Mouse (Mus musculus) C3H10T1/2 (cell line): ENCODE measurements around the gene Pmel. TPM values are rescaled to one million over a fixed set of nuclear protein-coding genes. Genes with fewer than 3 reads are reported as not detected.

Experiments
- polyA plus RNA-seq, 2 experiments: library from polyadenylated mRNA; unstranded; fragments of >200 nt; fragmentation: generic; extraction: Trizol; gene quantifications; one replicate each; pipeline ENCODE4 v1.2.1; 2012; ENCODE audit warnings: missing spikeins in 2 of 2

Gene Pmel
- polyA plus RNA-seq = under 1 TPM; 0.05 to 0.66 TPM

DNA sequence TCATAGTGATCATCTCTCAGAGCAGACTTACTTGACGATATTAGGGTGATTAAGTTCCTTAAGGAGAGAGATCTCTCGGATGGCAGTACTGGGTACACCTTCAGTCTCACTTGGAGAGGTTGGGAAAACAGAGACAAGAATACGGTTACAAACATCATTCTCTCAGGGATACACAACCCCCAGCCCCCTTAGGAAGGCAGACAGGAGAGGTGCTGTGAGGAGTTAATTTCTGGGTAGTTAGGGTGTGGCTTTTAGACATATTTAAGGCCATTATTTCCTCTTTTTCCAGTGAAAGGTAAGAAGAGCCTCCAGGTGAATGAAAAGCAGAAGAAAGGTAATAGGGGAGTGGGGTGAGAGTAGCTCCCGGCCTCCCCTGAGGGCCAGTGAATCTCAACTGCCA, at the start of gene Pmel:
Pmel (plus strand) TSS at position 301 of the 400 bp plus-strand sequence.

DNA sequence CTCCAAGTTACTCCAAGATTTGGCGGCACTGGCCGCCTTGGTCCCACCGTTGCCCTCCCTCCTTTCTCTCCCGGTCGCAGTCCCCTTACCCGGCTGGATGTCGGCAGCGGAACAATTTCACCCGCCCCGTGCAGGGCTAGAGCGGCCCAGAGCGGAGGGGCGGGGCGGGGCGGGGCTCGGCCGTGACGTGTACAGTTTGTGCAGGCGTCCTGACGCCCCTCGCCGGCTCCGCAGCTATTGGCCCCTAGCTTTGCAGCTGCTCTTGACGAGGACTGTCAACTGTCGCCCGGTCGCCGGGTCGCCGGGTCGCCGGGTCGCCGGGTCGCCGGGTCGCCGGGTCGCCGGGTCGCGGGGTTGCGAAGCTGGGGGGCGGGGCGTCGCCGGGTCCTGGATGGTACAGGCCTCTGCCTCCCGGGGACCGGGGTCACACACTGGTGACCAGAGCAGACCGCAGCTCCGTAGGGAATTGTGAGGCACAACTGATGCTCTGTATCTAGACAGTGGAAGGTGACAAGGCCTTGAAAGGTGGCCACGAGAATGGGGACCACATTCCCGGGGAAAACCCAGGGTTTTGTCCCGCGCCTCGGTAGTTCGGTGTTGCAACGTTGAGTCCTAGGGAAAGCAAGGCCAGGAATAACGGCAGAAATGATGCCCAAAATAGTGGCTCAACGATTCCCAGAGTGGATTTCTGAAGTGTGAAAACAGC, 30.1 kb upstream of the Pmel start, which contains the start of gene Suox:
Suox (minus strand) TSS at position 311 of the 706 bp plus-strand sequence.

DNA sequence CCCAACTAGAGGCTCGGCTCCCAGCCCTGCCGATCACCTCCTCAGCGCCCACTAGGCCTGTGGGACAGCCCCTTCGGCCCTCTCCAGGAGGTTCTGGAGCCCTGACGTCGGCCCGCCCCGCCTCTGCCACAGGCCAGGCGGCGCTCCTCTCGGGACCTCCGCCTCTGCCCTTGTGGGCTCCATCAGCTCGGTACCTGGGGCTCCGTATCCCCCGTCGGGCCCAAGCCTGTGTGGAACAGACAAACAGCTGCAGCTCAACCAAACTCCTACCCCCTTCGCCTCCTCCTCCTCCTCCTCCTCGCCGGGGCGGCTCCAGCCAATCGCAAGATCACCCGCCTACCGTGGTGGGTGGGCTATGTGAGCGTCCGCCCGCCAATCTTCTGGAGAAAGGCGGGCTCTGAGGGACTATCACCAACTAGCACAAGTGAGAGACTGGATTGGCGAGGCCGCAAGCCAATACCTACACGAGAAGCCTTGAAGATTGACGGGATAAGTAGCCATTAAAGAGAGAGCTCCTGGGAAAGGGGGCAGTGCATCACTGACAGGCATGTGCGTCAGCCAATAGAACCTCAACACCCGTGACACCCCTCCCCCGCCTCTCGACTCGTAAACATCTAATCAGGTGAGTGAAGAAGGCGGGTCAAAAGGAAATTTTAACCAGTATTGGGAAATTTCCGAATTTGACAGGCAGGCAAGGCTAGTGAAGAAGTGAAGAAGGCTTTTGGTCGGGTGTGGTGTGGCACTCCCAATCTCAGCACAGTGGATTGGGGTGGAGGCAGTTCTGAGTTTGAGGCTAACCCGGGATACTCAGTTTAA, 7.8 kb upstream of the Pmel start, which contains the start of gene Rab5b:
Rab5b (minus strand) TSS at position 273 of the 816 bp plus-strand sequence.

DNA sequence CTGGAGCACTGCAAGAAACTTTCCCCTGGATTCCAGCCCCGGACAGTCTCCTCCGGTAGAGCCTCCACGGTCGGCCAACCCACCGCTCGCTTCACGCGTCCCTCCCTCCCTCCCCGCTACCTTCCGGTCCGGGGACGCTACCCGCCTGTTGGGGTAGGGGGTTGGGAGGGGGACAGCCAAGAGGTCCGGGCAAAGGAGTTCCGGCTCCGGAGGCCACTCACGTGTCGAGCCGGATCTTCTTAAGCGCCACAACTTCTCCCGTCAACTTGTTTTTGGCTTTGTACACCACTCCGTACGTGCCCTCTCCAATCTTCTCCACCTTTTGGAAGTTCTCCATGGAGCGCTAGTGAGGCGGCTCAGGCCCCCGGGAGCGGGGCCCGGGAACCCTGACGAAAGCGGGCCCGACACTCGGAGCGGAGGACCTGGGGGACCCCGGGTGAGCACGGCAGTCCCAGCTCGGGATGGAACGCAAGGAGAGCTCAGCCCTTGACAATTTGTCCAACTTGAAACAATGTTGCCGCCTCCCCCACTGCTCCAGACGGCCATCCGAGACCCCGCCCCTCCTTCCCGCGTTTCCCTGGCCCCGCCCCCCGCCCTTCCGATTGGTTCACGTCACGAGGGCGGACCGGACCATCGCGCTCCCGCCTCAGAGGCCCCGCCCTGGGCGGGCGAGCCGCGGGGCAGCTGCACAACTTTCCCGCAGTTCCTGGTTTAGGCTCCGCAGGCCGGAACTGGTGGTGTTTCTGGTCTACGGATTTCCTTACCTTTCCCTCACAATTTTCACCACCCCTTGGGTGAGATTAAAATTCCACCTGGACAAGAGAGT, 709 bp downstream of the Pmel start, which contains the start of gene Cdk2:
Cdk2 (minus strand) TSS at position 541 of the 826 bp plus-strand sequence.

DNA sequence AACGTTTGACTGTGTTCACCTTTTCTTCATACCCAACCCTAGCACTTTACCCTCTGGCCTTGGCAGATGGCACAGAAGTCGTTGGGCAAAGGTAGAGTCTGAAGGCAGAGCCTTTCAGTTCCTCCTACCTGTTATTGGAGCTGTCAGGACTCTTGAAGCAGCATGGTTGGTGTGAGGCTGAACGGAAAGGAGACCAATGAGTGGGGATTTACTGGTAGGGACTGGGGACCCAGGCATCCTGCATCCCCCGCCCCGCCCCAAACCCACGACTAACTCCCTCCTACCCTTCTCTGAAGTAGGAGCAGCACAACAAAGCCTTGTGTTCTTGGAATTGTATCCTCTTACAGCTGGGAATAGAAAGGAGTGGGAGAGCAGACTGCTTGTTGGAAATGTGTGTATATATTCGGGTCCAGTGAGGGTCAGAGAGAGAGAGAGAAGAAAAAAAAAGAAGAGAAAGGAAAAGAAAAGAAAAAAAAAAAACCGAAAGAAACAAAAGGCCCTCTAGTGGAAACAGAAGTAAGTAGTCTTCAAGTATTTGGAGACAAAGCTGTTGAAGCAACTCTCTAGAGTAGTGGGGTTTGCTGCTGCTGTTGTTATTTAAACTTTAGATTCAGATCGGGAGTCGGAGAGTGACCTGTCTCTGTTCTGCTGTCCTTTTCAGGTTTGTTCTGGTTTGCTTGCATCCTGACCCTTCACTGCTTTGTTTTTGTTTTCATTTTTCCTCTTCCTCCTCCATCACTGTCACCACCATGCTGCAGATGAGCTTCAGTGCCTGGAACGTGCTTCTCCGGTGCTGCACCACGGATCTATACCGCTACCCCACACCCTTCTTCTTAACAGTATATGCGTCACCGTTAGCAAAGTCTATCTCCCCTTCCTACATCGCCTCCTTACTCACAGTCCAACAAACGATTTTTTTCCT, 40.9 kb downstream of the Pmel start, which contains the start of gene Dgka:
Dgka (minus strand) TSS at position 176 of the 922 bp plus-strand sequence.

DNA sequence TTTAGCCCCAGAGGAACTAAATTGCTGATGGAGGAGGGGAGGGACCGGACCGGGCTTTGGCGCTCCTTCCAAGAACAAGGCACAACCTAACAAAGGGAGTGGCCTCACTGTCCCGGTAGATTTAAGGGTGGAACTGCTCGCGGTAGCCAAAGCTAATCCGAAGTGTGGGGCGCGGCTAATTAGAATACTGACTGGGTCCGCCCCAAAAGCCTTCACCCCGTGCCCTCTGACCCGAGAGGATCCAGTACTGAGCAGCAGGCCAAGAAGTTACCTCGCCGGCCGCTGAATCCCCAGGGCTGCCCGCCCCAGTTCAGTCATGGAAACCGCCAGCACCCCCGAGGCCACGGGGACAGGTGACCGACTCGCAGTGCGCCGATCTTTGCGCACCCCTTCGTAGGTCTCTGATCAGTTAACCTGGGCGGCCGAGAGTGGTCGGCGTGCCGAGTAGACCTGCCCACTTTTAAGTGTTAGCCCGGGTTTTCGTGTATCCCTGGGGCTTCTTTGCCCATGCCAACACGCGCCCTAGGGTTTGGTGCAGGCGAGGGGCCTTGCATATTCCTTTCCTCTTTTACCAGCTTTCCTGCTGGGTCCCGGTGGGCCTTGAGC, 43.8 kb downstream of the Pmel start, which contains the start of gene Pym1:
Pym1 (plus strand) TSS at position 244 of the 606 bp plus-strand sequence.

Other genes with a start within 250 kb of the Pmel start
- gene Smarcc2, start 244.9 kb upstream of the Pmel start, polyA plus RNA-seq = 100 to 1,000 TPM in 1 of 2 experiments, 10 to 100 TPM in 1; 20.1 to 111 TPM
- 1,000 to 10,000 TPM; 2,019 to 2,698 TPM for gene Myl6, start 210.1 kb upstream of the Pmel start, polyA plus RNA-seq
- gene Myl6b, start 205.5 kb upstream of the Pmel start, polyA plus RNA-seq = 10 to 100 TPM in 1 of 2 experiments, 1 to 10 TPM in 1; 8.1 to 11.2 TPM
- gene Esyt1, start 178.3 kb upstream of the Pmel start, polyA plus RNA-seq = 10 to 100 TPM; 15.5 to 43.1 TPM
- 10 to 100 TPM in 1 of 2 experiments, 1 to 10 TPM in 1; 8.7 to 13.7 TPM for gene Zc3h10, start 156.4 kb upstream of the Pmel start, polyA plus RNA-seq
- gene Rpl41, start 154.9 kb upstream of the Pmel start, polyA plus RNA-seq = over 10,000 TPM; 19,565 to 33,335 TPM
- gene Pa2g4, start 138.2 kb upstream of the Pmel start, polyA plus RNA-seq = 100 to 1,000 TPM in 1 of 2 experiments, 10 to 100 TPM in 1; 89.5 to 139 TPM
- under 1 TPM; 0.20 to 0.24 TPM for gene Erbb3, start 114.5 kb upstream of the Pmel start, polyA plus RNA-seq
- 1,000 to 10,000 TPM; 3,269 to 4,877 TPM for gene Rps26, start 77.4 kb upstream of the Pmel start, polyA plus RNA-seq
- gene Ikzf4, start 58.2 kb upstream of the Pmel start, polyA plus RNA-seq = under 1 TPM in 1 of 2 experiments, not detected in 1; 0.07 TPM
- gene Suox, start 30.1 kb upstream of the Pmel start, polyA plus RNA-seq = 10 to 100 TPM in 1 of 2 experiments, 1 to 10 TPM in 1; 6.0 to 11.3 TPM
- 10 to 100 TPM; 12.3 to 76.2 TPM for gene Rab5b, start 7.9 kb upstream of the Pmel start, polyA plus RNA-seq
- 10 to 100 TPM in 1 of 2 experiments, 1 to 10 TPM in 1; 6.3 to 18.0 TPM for gene Cdk2, start 836 bp downstream of the Pmel start, polyA plus RNA-seq
- 1 to 10 TPM in 1 of 2 experiments, under 1 TPM in 1; 0.73 to 8.6 TPM for gene Dgka, start 40.7 kb downstream of the Pmel start, polyA plus RNA-seq
- gene Pym1, start 43.7 kb downstream of the Pmel start, polyA plus RNA-seq = 10 to 100 TPM; 34.2 to 39.0 TPM
- 10 to 100 TPM in 1 of 2 experiments, under 1 TPM in 1; 0.77 to 12.4 TPM for gene Mmp19, start 86.7 kb downstream of the Pmel start, polyA plus RNA-seq
- 10 to 100 TPM; 10.1 to 48.8 TPM for gene Dnajc14, start 99.9 kb downstream of the Pmel start, polyA plus RNA-seq
- gene Tmem198b, start 100.2 kb downstream of the Pmel start, polyA plus RNA-seq = 10 to 100 TPM; 14.8 to 25.5 TPM
- gene Sarnp, start 113.1 kb downstream of the Pmel start, polyA plus RNA-seq = 10 to 100 TPM in 1 of 2 experiments, 1 to 10 TPM in 1; 4.9 to 44.4 TPM
- gene Ormdl2, start 117.5 kb downstream of the Pmel start, polyA plus RNA-seq = 10 to 100 TPM; 27.5 to 30.0 TPM
- 10 to 100 TPM in 1 of 2 experiments, 1 to 10 TPM in 1; 4.7 to 18.4 TPM for gene Gdf11, start 187.5 kb downstream of the Pmel start, polyA plus RNA-seq
- gene Cd63, start 196.8 kb downstream of the Pmel start, polyA plus RNA-seq = 1,000 to 10,000 TPM; 1,350 to 2,032 TPM
- 10 to 100 TPM in 1 of 2 experiments, 1 to 10 TPM in 1; 6.5 to 25.9 TPM for gene Rdh5, start 218.7 kb downstream of the Pmel start, polyA plus RNA-seq
- 100 to 1,000 TPM; 303 to 605 TPM for gene Bloc1s1, start 219.8 kb downstream of the Pmel start, polyA plus RNA-seq
- 1 to 10 TPM; 1.4 to 1.7 TPM for gene Itga7, start 229.6 kb downstream of the Pmel start, polyA plus RNA-seq